Mouse (Mus musculus) olfactory bulb, adult 2 months (tissue): Measurements from ENCODE around the gene Vwa7. TPM values are rescaled to one million over a fixed set of nuclear protein-coding genes. Genes with fewer than 3 reads are reported as not detected.
A peak's percentile ranks its signal among the peaks of the same experiment; 100 is the strongest.

Experiments used
- H3K27ac ChIP-seq: fragments of 200-500 bp; 2 replicates; pipeline ENCODE4 v1.5.1; 2012; ENCODE audit warnings: low read depth, low read length; ENCODE audit not compliant: insufficient read depth
- H3K4me1 ChIP-seq: fragments of 200-500 bp; 2 replicates; pipeline ENCODE4 v1.6.1; 2012; ENCODE audit warnings: low read length; ENCODE audit not compliant: control insufficient read depth, insufficient read depth
- H3K4me3 ChIP-seq: fragments of 200-500 bp; 2 replicates; pipeline ENCODE4 v1.5.1; 2012; ENCODE audit warnings: mild to moderate bottlenecking, low read depth, low read length, moderate library complexity; ENCODE audit not compliant: insufficient read depth
- CTCF ChIP-seq: fragments of 200-500 bp; IDR thresholded peaks from 2 replicates; pipeline ENCODE4 v1.5.1; 2012; ENCODE audit warnings: low read depth, mild to moderate bottlenecking, low read length, moderate library complexity; ENCODE audit not compliant: insufficient read depth
- POLR2A ChIP-seq: fragments of 200-500 bp; IDR thresholded peaks from 2 replicates; pipeline ENCODE4 v1.6.1; 2012; ENCODE audit warnings: mild to moderate bottlenecking, low read depth, low read length, moderate library complexity; ENCODE audit not compliant: insufficient read depth
- WGBS: fragments of 180-500 bp; shearing (Covaris S2); methylation state at CpG from one replicate; pipeline ENCODE4 v1.1.7; 2018; 5-methylcytosine and 5-hydroxymethylcytosine counted together
- polyA plus RNA-seq: library from polyadenylated mRNA; stranded (reverse); fragments of >200 nt; gene quantifications from 2 replicates; pipeline ENCODE4 v1.2.4, GENCODE M21; 2012; ENCODE audit warnings: low replicate concordance; ENCODE audit not compliant: missing spikeins, insufficient read depth, insufficient read length

The Vwa7 gene
- polyA plus RNA-seq, 1 experiment = not detected

DNA sequence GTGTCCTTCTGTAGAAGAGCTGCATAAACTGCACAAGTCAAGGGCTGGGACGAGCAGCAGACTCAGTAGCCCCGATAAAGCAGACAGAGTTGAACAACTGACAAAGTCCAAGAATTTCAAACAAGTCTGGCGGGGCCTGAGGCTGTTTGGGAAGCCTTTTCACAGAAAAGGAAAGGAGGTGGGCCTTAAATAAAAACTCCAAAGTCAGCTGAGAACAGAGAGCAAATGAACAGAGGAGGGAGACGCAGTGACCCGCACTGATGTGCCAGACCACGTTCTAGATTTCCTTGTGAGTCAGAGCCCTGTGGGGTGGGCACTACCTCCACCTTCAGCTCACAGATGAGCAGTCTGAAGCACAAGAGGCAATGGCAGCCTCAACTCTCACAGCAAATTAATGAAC is 18.5 kb downstream of the Vwa7 start:
- TF ChIP-seq CTCF (no peak), POLR2A (no peak)
- no peak overlapping the region for H3K4me3 ChIP-seq
- WGBS = 58% methylated on average over 6 of the region's 6 CpGs
- H3K27ac ChIP-seq = no peak overlapping the region
- H3K4me1 ChIP-seq = peaks cover 5% of the 10 kb centered on the region

DNA sequence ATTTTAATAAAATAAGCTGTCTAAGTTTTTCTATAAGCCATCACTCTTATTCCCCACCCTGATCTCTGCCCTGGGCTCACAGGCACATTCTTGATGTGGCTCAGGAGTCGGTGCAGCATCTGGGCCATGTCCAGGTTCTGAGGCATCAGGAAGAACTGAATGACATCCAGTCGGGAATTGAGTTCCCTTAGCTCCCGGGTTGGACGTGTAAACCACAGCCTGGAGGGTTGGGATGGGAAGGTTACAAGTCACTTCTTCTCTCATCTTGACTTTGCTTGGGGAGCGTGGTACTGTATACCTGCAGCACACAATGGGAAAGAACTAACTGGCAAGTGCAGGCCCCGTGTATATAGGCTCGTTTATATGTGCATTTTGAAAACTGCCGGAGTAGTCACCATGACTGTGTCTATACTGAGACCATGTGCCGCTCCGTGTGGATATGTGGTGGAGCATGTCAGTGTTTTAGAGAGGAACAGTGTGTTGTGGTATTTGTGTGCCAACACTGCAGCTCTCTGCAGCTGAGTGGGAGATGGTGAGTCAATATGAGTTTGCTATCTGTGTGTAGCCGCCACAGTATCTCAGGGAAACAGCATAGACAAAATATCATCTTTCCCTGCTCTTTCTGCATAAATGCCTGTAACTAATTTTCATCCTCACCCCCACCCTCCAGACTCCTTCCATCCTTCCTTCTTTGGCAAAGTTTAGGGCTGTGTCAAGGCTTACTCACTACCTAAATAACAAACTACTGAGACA is 22.9 kb downstream of the Vwa7 start:
- TF ChIP-seq POLR2A (no peak), CTCF (no peak)
- 78% methylated on average over 11 of the region's 11 CpGs for WGBS
- no peak overlapping the region for H3K4me3 ChIP-seq
- no peaks in the 10 kb centered on the region for H3K4me1 ChIP-seq
- H3K27ac ChIP-seq = no peak overlapping the region

DNA sequence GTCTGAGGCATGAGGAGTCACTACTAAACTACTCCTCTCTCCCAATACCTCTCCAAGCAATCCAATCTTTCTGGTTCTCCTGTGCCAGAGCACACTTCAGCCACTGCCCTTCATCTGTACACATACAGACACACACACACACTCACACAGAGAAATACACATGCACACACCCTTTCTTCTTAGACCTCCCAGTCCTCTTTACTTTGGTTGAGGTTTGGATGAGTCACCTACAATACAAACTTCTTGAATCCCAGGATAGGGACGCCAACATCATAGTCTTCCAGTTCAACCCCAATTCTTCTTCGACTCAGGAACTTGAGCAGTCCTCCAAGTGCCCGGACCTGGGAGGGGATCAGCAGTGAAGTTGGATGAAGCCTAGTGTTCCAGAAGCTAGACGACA is 27.4 kb downstream of the Vwa7 start:
- no peak overlapping the region for H3K4me3 ChIP-seq
- H3K4me1 ChIP-seq = peaks cover 10% of the 10 kb centered on the region
- no peak for TF ChIP-seq CTCF
- TF ChIP-seq POLR2A = no peak
- no peak overlapping the region for H3K27ac ChIP-seq
- 84% methylated on average over 4 of the region's 4 CpGs for WGBS

DNA sequence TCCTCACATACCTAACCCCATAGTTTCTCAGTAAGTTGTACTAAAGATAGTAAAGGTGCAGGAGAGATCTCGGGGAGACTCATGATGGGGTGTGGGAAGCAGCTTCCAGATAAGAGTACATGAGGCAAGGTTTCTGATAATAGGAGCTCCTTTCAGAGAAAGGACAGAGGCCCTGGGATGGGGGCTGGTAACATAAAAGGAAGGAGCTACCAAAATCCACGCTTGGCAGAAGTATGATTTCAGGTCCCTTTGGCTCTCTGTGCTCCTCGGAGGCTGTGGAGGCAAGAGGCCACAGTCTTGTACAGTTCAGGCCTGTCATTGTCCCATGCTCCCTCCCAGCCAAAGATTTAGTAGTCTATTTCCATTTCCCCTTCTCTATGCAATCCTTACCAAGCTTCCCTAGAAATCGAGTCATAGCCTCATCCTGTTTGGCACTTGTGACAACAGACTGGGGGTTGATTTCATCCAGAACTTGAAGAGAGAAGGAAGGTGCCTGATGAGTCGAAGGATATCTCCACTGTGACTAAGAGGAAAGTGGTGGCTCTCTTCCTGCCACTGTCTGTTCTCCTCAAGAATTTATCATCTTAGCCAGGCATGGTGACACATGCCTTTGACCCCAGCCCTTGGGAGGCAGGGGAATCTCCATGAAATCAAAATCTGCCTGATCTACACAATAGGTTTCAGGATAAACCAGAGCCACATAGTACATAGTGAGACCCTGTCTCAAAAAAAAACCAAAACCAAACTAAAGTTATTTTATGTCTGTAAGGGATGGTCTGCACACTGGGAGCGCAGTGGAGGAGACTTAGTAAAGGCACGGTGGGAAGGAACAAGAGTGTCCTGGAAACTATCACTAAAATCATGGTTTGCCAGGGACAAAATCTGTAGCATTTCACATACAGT is 28.8 kb downstream of the Vwa7 start:
- no peak for TF ChIP-seq CTCF
- TF ChIP-seq POLR2A = no peak
- WGBS = 89% methylated on average over 7 of the region's 7 CpGs

DNA sequence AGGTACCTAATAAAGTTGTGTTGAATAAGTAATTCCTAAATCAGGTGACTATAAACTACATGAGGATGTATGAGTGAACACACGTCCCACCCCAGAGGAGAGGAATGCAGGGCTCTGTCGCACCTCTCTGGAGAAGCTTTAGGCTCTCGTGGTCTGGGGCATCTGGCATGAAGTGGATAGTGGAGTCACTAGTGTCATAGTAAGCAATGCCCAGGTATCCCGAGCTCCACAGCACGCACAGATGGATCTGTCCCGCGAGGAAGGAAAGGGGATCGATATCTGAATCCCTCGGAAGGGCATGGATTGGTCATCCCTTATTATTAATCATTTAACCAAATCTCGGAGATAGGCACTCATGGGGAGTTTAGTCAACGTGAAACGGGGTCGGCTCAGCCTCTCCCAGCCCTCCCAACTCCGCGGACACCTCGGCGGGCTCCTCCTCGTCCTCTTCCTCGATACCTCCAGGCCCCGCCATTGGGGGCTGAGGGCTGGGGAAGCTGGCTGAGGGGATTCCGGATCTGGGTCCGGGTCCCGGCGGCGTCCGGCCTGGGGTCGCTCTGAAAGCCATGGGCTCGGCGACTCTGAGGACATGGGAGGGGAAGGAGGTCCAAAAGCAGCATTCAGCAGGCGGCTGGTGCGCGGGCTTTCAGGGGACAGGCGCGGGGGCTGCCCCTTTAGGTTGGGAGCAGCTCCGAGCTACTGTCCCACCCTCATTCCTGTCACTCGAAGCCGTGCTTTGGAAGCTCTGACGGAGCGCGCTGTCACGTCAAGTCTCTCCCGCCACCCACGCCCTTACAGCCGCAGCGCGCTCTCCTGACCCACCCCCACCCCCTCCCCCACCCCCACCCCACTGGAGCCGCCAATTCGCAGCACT is 29.7 kb downstream of the Vwa7 start:
- Histone ChIP-seq H3K4me3 (peak overlapping the region; percentile 73), H3K4me1 (peaks cover 23% of the 10 kb centered on the region), H3K27ac (no peak overlapping the region)
- TF ChIP-seq CTCF (no peak), POLR2A (no peak)
- 6% methylated on average over 48 of the region's 48 CpGs for WGBS

More for the DNA sequence above, 28.8 kb downstream of the Vwa7 start:
- peaks cover 17% of the 10 kb centered on the region for H3K4me1 ChIP-seq
- H3K27ac ChIP-seq = no peak overlapping the region
- H3K4me3 ChIP-seq = no peak overlapping the region

DNA sequence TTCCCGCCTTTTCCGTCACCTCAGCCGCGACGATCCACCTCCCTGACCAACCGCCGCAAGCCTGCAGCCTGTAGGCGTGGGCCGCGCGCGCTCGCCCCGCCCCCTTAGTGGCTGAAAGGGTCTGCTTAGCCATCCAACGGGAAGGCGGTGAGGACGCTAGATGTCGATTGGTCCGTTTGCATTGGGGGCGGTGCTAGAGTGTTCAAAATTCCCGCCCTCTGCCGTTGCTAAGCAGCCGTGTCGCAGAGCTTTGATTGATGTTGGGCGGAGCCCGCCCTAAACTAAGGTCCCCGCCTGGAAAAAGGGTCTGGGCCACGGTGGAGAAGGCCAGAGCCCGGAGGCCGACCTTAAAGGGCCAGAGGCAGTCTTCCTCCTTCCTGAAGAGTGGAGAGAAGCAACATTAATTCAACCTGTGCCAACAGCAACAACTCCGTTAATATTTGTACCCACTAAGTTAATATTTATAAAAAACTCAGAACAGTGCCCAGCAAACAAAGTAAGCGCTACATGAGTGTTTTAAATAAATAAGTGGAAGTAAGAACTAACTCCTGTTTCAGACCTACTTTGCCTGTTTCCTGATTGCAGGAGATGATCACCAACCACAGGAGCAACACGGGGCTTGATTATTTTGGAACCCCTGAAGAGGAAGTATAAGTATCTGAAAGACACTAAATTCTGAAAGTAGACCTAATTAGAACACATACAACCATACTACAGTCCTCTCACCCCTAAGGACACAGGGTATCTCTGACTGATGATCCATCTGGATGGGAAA is 30.5 kb downstream of the Vwa7 start, which contains the start of gene Msh5:
TSS of gene Msh5 (minus strand) at position 65 of the 775 bp plus-strand sequence.
- no peak for TF ChIP-seq POLR2A
- TF ChIP-seq CTCF = no peak
- Histone ChIP-seq H3K4me3 (peak within 1 kb of the TSS; percentile 73), H3K4me1 (peaks cover 31% of the 10 kb centered on the region), H3K27ac (no peak within 1 kb of the TSS)
- 2% methylated on average over 33 of the region's 33 CpGs for WGBS

DNA sequence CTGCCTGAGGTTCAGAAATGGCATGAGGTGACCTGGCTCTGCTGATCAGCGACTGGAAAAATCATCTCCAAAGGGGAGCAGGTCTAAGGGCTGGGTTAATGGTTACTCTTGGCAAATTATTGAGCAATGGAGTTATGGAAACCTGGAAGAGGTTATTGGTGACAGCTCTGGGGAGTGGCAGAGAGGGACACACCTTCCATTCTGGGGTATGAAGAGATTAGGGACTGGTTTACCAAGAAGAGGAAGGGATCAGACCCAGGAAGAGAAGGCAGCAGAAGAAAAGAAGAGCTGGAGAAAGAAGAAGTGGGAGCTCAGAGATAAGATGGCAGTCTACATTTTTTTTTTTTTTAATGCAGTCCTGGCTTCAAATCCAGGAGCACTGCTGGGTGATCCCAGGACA is 31.3 kb downstream of the Vwa7 start:
- Histone ChIP-seq H3K27ac (no peak overlapping the region), H3K4me3 (no peak overlapping the region), H3K4me1 (peaks cover 33% of the 10 kb centered on the region)
- 61% methylated on average over 1 of the region's 1 CpGs for whole genome bisulfite sequencing
- TF ChIP-seq CTCF (no peak), POLR2A (no peak)

DNA sequence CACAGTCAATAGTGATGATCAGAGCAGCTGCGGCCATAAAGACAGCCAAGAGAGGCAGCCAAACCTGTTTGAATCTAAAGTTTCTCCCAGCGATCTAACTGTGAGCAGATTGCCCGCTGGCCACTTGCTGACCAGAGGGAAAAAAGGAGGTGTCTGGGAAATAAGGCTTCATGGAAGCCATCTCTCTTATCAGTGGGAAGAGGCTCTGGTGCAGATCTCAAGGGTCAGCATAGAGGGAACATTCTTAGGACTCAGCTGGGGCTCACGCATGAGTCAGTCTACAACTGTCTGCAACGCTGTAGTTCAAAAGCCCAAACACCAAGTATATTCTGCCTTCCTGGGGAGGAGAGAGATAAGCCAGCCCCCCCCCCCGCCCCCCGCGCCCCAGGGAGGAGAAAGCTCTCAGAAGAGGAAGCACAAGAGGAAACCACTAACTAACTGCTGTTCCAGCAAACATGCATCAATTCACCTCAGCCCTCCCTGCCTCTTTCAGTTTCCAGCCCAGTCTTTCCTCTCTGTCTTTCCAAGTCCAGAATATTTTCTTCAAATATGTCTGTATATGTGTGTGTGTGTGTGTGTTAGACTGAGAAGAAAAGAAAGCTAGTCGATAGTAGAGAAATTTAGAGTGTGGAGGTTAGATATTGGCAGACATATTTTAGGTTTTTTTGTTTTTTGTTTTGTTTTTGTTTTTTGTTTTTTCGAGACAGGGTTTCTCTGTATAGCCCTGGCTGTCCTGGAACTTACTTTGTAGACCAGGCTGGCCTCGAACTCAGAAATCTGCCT is 32.0 kb downstream of the Vwa7 start:
- Histone ChIP-seq H3K4me1 (peaks cover 33% of the 10 kb centered on the region), H3K4me3 (no peak overlapping the region), H3K27ac (no peak overlapping the region)
- 51% methylated on average over 11 of the region's 11 CpGs for WGBS
- TF ChIP-seq POLR2A (no peak), CTCF (no peak)
